Mouse (Mus musculus): ENCODE results near the gene Gm10518.
"Not testable (repeated sequence)": the region's sequence is repeated elsewhere in the genome, so short reads cannot be mapped to it uniquely, and the experiment has no call there.

Gene Gm10518

GRCm38 (mm10) chr1:179802610-179803512, at the start of gene Gm10518:
Gm10518 (plus strand) TSS chr1:179803376.
- peak; percentile 40 for DNase-seq

DNA sequence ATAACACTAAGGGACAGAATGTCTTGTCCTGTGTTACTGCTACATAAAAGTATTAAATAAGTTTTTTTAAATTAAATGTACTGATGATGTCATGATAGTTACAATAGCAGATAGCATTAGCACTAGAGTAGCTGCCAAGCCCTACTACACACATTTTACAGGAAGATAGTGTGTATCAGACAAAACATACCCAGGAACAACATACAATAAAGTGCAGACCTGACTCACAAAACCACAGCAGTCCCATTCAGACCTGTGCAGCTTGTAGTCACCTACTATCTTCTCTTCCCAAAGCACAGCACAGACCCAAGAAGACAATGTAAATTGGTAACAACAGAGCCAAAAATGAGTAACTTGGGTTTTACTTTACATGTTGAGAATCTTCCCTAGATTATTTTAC, 46.7 kb upstream of the Gm10518 start:
- DNase-seq: no peak

DNA sequence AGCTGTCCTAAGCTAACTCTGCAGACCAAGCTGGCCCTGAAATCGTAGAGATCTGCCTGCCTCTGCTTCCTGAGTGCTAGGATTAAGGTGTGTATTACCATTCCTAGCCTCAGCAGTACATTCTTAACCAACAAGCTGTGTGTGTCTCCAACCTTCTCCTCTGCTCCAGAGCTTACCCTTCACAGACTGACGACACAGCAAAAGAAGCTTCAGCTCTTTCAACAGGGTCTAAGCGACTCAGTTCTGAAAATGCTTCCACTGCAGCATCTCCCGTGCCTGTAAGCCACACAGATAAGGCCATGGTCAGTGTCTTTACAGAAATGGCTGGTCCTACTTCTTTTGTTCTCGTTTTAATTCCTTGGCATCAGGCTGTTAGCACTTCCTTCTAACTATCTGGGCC, 43.1 kb upstream of the Gm10518 start:
- no peak for DNase-seq

DNA sequence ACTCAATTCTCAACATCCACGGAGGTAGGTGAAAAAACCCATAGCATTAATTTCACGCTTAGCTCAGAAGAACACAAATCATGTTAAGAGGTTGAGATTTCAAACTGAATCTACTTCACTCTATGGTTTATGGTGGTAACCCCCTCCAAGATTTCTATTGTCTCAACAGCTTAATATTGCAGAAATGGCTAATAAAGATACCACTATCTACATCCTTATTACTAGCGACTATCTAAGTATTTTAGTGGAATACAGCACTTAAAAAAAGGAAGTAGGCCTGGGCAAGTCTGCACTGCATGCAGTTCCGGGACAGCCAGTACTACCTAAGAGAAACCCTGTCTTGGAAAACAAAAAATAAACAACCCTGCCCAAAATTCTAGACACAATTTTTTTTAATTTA, 42.6 kb upstream of the Gm10518 start:
- no peak for DNase-seq

GRCm38 (mm10) chr1:179776831-179777230, 26.3 kb upstream of the Gm10518 start:
- no peak for DNase-seq

GRCm38 (mm10) chr1:179784098-179784497, 19.1 kb upstream of the Gm10518 start:
- DNase-seq: no peak

GRCm38 (mm10) chr1:179785502-179785901, 17.7 kb upstream of the Gm10518 start:
- no peak for DNase-seq

GRCm38 (mm10) chr1:179787281-179787680, 15.9 kb upstream of the Gm10518 start:
- DNase-seq: no peak

GRCm38 (mm10) chr1:179798794-179799193, 4.4 kb upstream of the Gm10518 start:
- DNase-seq: no peak

DNA sequence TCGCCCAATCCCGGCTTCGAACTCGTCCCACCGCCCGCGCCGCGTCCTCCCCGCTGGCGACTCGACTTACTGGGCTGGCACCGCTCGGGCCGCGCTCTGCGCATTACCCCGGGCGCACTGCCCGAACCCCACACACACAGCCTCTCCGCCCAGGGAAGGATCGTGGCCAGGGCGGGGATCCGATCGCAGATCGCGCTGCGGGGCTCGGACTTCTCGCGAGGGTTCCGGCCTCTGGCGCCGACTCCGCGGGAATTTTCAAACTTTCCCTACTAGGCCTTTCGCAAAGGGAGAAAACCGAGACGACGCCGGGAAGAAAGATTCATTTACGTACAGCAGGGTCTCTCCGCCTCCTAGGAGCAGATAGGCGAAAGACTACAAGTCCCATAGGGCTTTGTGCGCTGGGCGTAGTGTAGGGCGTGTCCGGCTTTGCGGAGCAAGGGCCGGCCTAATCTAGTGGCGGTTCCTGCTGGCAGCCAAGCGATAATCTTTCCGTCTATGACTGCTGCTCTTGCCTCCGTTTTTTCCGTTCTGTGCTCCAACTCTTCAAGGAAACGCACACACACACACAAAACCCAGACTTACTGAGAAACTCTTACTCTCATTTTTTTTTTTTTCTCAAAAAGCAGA, 450 bp downstream of the Gm10518 start, which contains the start of gene Ahctf1:
Ahctf1 (minus strand) TSS at position 168 of the 627 bp plus-strand sequence.
- DNase-seq: peak; percentile 99

DNA sequence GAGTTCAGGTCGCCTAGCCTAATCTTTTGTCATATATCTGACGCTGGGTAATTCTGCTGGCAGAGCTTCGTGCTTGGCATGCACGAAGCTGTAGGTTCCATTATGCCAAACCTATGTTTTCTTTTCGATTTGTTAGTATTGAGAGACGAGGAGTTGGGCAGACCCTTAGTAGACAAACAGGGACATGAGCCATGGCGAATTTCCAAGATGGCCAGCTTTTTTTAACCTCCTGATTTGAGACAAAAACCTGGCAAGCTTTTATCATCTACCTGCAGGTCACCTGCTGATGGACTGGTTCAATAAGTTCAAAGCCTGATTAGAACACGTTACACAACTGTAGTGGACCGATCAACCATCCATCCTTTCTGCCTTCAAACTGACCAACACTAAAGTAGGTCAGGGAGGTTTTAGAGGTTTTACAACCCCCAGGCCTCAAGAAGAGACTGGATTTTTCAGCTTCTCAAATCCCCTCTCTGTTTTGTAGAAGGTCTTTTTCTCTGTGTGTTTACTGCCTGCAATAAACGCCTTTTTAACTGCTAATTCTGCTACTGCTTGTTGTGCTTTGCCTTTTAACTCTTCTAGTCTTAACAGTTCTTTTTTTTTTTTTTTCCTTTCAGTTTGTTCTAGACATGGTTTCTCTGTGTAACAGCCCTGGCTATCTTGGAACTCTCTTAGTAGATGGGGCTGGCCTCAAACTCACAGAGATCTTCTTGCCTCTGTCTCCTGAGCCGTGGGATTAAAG, 1.1 kb downstream of the Gm10518 start:
- DNase-seq: peak; percentile 9

DNA sequence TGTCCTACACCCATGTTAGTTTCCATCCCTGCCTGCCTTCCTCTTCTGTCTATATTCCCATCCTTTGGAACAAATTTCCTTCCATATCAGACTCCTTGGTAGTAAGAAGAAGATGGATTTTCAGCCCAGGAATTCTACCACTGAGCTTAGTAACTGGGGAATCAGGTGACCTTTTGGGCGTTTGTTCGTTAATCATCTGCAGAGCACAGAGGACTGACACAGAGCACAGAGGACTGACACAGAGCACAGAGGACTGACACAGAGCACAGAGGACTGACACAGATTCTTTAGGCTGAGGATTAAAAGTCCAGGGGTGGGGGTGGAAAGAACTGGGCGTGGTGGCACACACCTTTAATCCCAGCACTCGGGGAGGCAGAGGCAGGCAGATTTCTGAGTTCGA, 2.6 kb downstream of the Gm10518 start:
- DNase-seq: no peak

DNA sequence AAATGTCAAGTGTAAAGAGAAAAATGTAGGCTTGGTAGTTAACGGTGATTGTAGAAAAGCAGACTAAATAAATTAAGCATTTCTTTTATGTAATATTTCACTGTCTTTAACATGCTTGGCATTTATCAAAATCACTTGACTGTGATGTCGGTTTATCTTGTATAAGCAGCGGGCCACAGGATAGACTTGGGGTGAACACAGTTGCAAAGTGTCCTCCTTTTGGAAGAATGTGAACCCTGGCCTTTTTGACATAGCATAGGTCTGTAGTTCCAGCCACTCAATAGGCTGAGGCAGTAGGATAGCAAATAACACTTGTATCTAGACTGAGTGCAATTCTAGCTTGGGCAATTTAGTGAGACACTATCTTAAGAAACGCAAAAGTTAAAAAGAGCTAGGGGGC, 4.3 kb downstream of the Gm10518 start:
- DNase-seq: no peak

DNA sequence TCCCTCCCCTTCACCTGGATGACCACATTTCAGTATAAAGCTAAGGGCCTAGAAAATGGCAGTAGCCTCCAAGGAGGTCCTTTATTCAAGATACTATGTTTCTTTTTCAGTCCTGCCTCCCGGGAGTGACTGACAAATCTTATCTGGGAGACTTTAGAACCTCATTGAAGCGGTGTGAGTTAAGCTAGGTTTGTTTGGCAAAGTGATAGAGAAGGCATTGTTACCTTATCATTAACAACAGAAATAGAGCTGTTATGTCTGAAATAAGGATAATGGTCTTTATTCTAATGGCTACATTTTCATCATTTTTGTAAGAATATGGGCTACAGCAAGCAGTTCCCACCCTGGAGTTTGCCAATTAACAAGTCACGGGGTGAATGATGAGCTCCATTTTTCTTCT, 5.1 kb downstream of the Gm10518 start:
- no peak for DNase-seq

GRCm38 (mm10) chr1:179813385-179813784, 10.2 kb downstream of the Gm10518 start:
- DNase-seq: no peak

DNA sequence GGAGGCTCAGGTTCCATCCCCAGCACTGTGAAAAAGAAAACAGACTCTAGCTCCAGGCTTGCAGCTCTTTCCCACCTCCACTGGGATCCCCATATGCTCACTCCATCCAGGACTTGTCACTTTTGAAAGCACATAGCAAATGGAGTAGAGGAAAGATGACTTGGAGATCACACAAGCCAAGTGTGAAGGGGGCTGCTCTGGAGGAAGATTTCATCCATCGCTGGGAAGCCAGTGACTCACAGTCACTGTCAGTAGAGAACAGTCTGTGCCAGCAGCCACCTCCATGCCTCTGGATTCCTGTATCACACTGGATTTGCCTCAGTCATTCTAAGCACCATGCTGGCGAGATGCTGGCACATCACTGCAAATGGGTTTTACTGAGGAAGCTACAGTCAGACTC, 11.4 kb downstream of the Gm10518 start:
- DNase-seq: no peak

DNA sequence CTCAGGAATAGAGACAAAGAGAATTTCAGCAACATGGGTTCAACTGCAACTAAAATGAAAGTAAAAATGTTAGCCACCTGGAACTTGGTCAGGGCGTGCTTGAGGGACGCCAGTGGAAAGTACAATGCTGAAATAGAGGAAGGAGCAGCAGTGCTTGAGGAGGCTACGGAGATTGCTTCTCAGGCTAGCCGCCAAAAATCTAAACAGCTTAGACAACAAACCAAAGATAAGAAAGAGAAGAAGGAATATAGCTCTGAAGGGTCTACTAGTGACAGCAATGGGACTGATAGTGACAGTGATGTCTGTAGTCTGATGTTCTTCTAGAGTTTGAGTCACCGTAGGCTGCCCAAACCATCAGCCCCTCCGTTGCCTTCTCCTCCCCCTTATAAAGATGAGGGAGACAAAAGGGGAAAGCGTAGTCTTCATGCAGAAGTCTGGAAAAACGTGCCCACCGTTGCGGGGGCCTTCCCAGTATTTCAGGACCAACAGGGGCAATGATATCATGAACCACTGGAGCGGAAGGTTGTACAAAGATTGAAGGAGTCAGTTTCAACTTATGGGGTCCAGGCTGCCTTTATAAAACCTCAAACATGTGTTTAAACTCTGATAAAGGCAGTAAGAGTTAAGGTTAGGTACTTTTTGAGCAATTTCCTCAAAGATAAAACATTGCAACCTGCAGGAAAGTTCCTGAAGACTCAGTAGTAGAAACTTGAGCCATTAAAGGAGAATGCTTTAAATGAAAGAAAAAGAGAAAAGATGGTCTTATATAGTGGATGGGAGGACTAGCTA, 15.5 kb downstream of the Gm10518 start:
- not testable (repeated sequence) for DNase-seq

GRCm38 (mm10) chr1:179824549-179824948, 21.4 kb downstream of the Gm10518 start:
- DNase-seq: no peak

DNA sequence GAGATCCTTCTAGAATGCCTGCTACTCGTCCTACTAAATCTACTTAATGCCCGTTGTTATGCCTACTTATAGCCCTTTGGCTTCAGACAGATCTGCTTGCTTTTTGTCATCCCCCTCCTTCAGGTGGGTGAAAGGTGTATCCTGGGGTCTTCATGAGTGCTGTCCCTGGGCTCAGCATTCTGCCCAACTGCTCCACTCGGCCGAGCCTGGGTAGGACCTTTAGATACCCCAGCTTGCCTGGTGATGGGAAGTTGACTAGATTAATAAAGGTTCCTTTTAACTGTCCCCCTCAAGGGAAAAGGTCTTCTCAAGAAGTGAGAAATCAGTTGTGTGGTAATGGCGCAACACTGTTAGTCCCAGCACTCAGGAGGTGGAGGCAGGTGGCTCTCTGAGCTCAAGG, 24.9 kb downstream of the Gm10518 start:
- DNase-seq: no peak

- DNase-seq: no peak
Observed at GRCm38 (mm10) chr1:179828900-179829299, 25.7 kb downstream of the Gm10518 start.

- DNase-seq: no peak
Observed at GRCm38 (mm10) chr1:179832710-179833240, 29.6 kb downstream of the Gm10518 start.

- DNase-seq: no peak
Observed at GRCm38 (mm10) chr1:179833596-179833995, 30.4 kb downstream of the Gm10518 start.
